Mouse (Mus musculus): ENCODE results near the gene Klri2. TPM values are rescaled to one million over a fixed set of nuclear protein-coding genes. Genes with fewer than 3 reads are reported as not detected.
"Not testable (repeated sequence)": the region's sequence is repeated elsewhere in the genome, so short reads cannot be mapped to it uniquely, and the experiment has no call there.

Gene Klri2
- not detected in 2 replicates for polyA plus RNA-seq (2015; fragmentation: Nextera tagmentation; extraction: Ambion mirVana)

GRCm38 (mm10) chr6:129740069-129740721 is at the start of gene Klri2:
Gene Klri2 (minus strand): TSS chr6:129740484.
- Histone ChIP-seq H3K4me3 (no peak within 1 kb of the TSS), H3K4me2 (no peak within 1 kb of the TSS), H3K9me3 (no peaks in the 10 kb centered on the region), H3K36me3 (no peaks in the 10 kb centered on the region), H3K27me3 (no peaks in the 10 kb centered on the region), H3K4me1 (no peaks in the 10 kb centered on the region), H3K9ac (no peak within 1 kb of the TSS), H3K27ac (no peak within 1 kb of the TSS)
- 57% methylated on average over 2 of the region's 2 CpGs for WGBS
- ATAC-seq (ENCODE audit: borderline replicate concordance, extremely low read depth, low FRiP score, low TSS enrichment) = no peak

- H3K9ac ChIP-seq; H3K4me1 ChIP-seq; H3K4me2 ChIP-seq; ATAC-seq (ENCODE audit: borderline replicate concordance, extremely low read depth, low FRiP score, low TSS enrichment); H3K4me3 ChIP-seq; H3K36me3 ChIP-seq; H3K9me3 ChIP-seq; H3K27ac ChIP-seq; H3K27me3 ChIP-seq: not testable (repeated sequence)
- WGBS = 77% methylated on average over 3 of the region's 3 CpGs
Observed at GRCm38 (mm10) chr6:129784170-129784569, 43.9 kb upstream of the Klri2 start, which contains the start of gene Gm156. Gene Gm156 (minus strand): TSS chr6:129784270.

DNA sequence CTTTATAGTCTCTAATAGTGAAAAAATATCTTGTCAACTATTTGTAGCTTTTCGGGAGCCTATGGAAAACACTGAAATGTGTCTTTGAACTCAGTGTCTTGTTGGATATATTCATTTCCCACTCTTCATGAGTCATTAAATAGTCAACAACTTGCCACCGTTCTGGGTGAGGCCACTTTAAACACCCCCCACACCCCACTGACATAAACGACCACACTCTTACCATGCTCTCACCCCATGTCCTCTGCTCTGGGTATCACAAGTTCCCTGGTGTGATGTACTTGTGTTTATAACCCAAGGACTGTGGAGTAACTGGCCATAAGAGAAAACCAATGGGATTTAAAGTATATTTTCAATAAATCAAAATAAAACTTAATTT is 7.4 kb upstream of the Klri2 start:
- no peaks in the 10 kb centered on the region for H3K4me1 ChIP-seq
- ATAC-seq (ENCODE audit: borderline replicate concordance, extremely low read depth, low FRiP score, low TSS enrichment) = no peak

DNA sequence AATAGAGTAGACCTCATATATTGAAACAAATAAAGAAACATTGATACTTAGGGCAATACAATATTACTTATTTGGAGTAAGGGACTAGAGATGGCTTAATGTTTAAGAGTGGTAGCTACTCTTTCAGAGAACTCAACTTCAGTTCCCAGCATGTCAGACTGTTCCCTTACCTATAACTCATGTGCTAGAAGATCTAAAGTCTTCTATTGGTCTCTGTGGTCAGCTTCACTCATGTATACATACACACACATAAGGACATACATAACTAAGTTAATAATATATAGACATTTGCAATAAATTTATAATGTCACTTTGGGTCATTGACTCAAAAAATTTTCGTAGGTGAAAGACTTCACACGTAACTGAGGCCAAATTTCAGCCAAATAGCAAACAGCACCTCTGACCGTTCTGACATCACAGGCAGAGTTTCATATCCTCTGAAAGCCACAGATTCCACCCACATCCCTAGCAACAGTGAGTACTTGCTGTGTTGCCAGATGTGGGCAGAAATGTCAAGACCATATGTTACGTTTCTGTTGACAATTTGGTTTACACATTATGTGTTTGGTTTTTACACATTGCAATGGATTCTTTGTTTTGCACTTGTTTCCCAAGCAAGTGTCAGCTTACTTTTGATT is 6.9 kb upstream of the Klri2 start:
- Histone ChIP-seq H3K36me3 (no peaks in the 10 kb centered on the region), H3K4me3 (no peak overlapping the region), H3K27ac (no peak overlapping the region), H3K4me2 (no peak overlapping the region), H3K4me1 (no peaks in the 10 kb centered on the region), H3K27me3 (no peaks in the 10 kb centered on the region), H3K9ac (no peak overlapping the region), H3K9me3 (no peaks in the 10 kb centered on the region)
- ATAC-seq (ENCODE audit: borderline replicate concordance, extremely low read depth, low FRiP score, low TSS enrichment) = no peak
- 81% methylated on average over 4 of the region's 4 CpGs for WGBS

More for the DNA sequence above, 7.4 kb upstream of the Klri2 start:
- 63% methylated on average over 3 of the region's 3 CpGs for WGBS
- no peaks in the 10 kb centered on the region for H3K36me3 ChIP-seq
- no peak overlapping the region for H3K4me3 ChIP-seq
- H3K4me2 ChIP-seq = no peak overlapping the region
- no peak overlapping the region for H3K9ac ChIP-seq
- H3K9me3 ChIP-seq = no peaks in the 10 kb centered on the region
- H3K27me3 ChIP-seq = no peaks in the 10 kb centered on the region
- no peak overlapping the region for H3K27ac ChIP-seq

DNA sequence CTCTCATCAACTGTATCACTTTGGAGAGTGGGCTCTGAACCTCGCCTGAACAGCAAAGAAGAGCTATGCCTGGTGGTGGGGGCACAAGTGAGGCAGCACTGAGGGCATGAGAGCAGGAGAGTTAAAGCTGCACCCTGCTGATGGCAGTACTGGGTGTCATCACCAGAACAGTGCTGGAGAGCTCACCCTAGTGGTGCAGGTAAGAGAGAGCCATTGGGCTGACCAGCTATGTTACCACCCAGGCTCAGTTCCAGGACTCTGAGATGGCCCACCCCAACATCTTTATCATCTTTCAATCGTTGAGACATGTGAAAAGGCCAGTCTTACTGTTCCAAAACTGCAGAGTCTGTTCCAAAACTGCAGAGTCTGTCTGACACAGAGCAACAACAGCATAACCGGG is 5.9 kb upstream of the Klri2 start:
- Histone ChIP-seq H3K9me3 (no peaks in the 10 kb centered on the region), H3K36me3 (no peaks in the 10 kb centered on the region), H3K4me2 (no peak overlapping the region), H3K4me3 (no peak overlapping the region), H3K4me1 (no peaks in the 10 kb centered on the region), H3K27ac (no peak overlapping the region), H3K27me3 (no peaks in the 10 kb centered on the region), H3K9ac (no peak overlapping the region)
- ATAC-seq (ENCODE audit: borderline replicate concordance, extremely low read depth, low FRiP score, low TSS enrichment) = no peak
- 50% methylated on average over 3 of the region's 3 CpGs for WGBS

GRCm38 (mm10) chr6:129736414-129736813 is 3.9 kb downstream of the Klri2 start:
- Histone ChIP-seq H3K9ac (no peak overlapping the region), H3K27me3 (no peaks in the 10 kb centered on the region), H3K9me3 (no peaks in the 10 kb centered on the region), H3K4me3 (no peak overlapping the region), H3K36me3 (no peaks in the 10 kb centered on the region), H3K4me1 (no peaks in the 10 kb centered on the region), H3K4me2 (no peak overlapping the region), H3K27ac (no peak overlapping the region)
- ATAC-seq (ENCODE audit: borderline replicate concordance, extremely low read depth, low FRiP score, low TSS enrichment) = no peak

DNA sequence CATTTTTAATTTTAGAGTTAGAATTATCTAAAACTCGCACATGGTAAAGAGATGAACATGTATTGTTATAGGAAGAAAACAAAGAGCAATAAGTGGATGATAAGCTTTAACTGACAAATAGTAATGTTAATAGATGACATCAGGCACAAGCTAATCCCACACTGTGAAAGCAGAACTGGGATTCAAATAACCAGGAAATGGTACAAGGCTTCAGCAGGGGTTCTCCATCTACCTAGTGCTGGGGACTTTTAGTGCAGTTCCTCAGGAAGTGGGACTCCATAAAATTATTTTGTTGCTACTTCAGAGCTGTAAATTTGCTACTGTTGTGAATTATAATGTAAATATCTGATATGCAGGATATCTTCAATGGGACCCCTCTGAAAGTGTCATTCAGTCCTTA is 13.0 kb downstream of the Klri2 start:
- H3K4me2 ChIP-seq = no peak overlapping the region
- no peak for ATAC-seq (ENCODE audit: borderline replicate concordance, extremely low read depth, low FRiP score, low TSS enrichment)

DNA sequence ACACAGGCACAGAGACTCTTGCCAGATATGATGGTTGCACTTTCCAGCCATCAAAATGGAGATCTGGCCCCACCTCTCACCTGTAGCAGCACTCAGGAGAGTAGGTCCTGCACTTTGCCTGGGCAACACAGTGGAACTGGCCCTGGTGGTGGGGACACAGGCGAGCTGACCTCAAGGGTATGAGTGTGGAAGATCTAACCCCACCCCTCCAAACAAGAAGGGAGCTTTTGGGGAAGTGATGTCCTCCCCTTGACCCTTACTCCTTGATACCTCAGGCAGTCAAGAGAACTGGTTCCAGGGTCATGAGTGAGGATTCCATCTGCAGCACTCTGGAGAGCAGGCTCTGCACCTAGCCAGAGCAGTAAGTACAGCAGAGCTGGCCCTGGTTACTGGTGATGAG is 18.9 kb downstream of the Klri2 start:
- no peak for ATAC-seq (ENCODE audit: borderline replicate concordance, extremely low read depth, low FRiP score, low TSS enrichment)
- no peak overlapping the region for H3K9ac ChIP-seq
- H3K9me3 ChIP-seq = no peaks in the 10 kb centered on the region
- H3K4me2 ChIP-seq = no peak overlapping the region
- H3K36me3 ChIP-seq = no peaks in the 10 kb centered on the region
- 63% methylated on average over 1 of the region's 1 CpGs for WGBS
- H3K4me1 ChIP-seq = no peaks in the 10 kb centered on the region
- H3K27me3 ChIP-seq = no peaks in the 10 kb centered on the region
- H3K27ac ChIP-seq = no peak overlapping the region
- no peak overlapping the region for H3K4me3 ChIP-seq

More for the DNA sequence above, 13.0 kb downstream of the Klri2 start:
- no peaks in the 10 kb centered on the region for H3K4me1 ChIP-seq
- no peaks in the 10 kb centered on the region for H3K9me3 ChIP-seq
- no peak overlapping the region for H3K4me3 ChIP-seq
- no peaks in the 10 kb centered on the region for H3K27me3 ChIP-seq
- no peak overlapping the region for H3K9ac ChIP-seq
- H3K36me3 ChIP-seq = no peaks in the 10 kb centered on the region
- H3K27ac ChIP-seq = no peak overlapping the region
- WGBS = 78% methylated on average over 1 of the region's 1 CpGs

DNA sequence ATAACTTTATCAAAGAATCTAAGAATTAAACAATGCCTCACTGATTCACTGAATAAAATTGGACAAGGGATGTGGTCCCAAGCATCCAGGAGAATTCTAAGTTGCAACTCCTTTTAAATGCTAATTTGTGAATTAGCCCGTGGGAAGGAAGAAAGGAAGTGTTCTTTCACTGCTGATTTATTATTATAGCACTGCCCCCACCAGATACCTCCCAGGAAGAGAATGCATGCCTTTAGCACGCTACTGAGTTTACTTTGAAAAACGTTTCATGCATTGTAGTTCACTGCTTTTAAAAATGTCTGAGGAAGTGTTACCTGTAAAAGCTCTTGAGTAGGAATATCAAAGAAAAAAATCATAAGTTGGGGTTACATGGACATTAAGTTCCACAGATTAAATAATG is 19.8 kb downstream of the Klri2 start:
- Histone ChIP-seq H3K4me3 (no peak overlapping the region), H3K9me3 (no peaks in the 10 kb centered on the region), H3K4me2 (no peak overlapping the region), H3K4me1 (no peaks in the 10 kb centered on the region), H3K9ac (no peak overlapping the region), H3K36me3 (no peaks in the 10 kb centered on the region), H3K27ac (no peak overlapping the region), H3K27me3 (no peaks in the 10 kb centered on the region)
- 26% methylated on average over 3 of the region's 3 CpGs for WGBS
- ATAC-seq (ENCODE audit: borderline replicate concordance, extremely low read depth, low FRiP score, low TSS enrichment) = no peak

DNA sequence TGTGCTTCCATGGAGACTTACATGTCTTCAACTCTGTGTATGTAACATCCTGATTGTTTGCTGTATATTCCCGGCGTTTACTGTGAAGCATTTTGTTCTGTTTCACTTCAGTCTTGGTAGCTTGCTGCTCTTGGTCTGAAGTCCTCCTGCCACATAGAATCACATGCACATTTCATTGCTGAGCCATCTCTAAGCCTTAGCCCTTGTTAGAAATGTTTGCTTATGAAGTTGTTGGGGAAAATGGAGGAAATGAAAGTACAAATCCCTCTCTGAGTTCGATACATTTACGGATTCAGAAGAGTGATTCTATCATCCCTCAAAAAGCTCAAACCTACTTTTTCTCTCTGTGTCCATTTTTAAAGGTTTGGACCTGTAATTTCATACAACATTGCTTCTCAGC is 23.3 kb downstream of the Klri2 start, which contains the start of gene Klri1:
Gene Klri1 (minus strand): TSS at position 101 of the 400 bp plus-strand sequence.
- H3K4me1 ChIP-seq = no peaks in the 10 kb centered on the region
- H3K9ac ChIP-seq = no peak within 1 kb of the TSS
- no peaks in the 10 kb centered on the region for H3K36me3 ChIP-seq
- no peak within 1 kb of the TSS for H3K27ac ChIP-seq
- H3K9me3 ChIP-seq = no peaks in the 10 kb centered on the region
- no peak within 1 kb of the TSS for H3K4me3 ChIP-seq
- ATAC-seq (ENCODE audit: borderline replicate concordance, extremely low read depth, low FRiP score, low TSS enrichment) = no peak
- 87% methylated on average over 4 of the region's 4 CpGs for WGBS
- H3K27me3 ChIP-seq = no peaks in the 10 kb centered on the region
- no peak within 1 kb of the TSS for H3K4me2 ChIP-seq

- 9% methylated on average over 1 of the region's 1 CpGs for WGBS
- no peak for ATAC-seq (ENCODE audit: borderline replicate concordance, extremely low read depth, low FRiP score, low TSS enrichment)
- H3K9ac ChIP-seq = no peak overlapping the region
- no peaks in the 10 kb centered on the region for H3K36me3 ChIP-seq
- no peaks in the 10 kb centered on the region for H3K9me3 ChIP-seq
- no peak overlapping the region for H3K27ac ChIP-seq
- no peak overlapping the region for H3K4me3 ChIP-seq
- H3K4me1 ChIP-seq = no peaks in the 10 kb centered on the region
- H3K4me2 ChIP-seq = no peak overlapping the region
- H3K27me3 ChIP-seq = no peaks in the 10 kb centered on the region
Observed at GRCm38 (mm10) chr6:129713566-129713965, 26.7 kb downstream of the Klri2 start.

DNA sequence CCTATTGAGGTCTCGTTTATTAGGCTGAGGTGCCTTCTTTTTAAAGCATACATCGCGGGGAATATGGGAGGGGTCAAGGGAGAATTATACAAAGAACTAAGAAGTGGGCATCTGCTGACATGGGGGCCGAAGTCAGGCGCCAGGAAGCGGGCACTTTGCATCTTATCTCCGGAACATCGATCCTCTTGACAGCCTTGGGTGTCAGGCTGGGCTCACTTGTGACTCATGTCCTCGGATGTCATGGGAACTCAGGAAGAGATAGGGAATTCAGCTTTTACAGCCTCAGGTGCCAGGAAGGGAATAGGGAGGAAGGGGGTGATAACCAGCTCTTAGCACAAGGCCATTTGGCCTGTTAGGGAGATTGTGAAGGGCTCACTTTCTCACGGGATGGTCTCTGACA is 48.8 kb downstream of the Klri2 start:
- ATAC-seq (ENCODE audit: borderline replicate concordance, extremely low read depth, low FRiP score, low TSS enrichment) = not testable (repeated sequence)

More for the DNA sequence above, 48.8 kb downstream of the Klri2 start:
- not testable (repeated sequence) for H3K27me3 ChIP-seq, H3K9ac ChIP-seq, H3K36me3 ChIP-seq, H3K4me2 ChIP-seq, H3K27ac ChIP-seq, H3K4me3 ChIP-seq, H3K4me1 ChIP-seq, H3K9me3 ChIP-seq
- 58% methylated on average over 10 of the region's 10 CpGs for WGBS
